Mouse (Mus musculus) heart, postnatal 4 days (tissue): ENCODE measurements around the gene Slc13a1. TPM values are rescaled to one million over a fixed set of nuclear protein-coding genes. Genes with fewer than 3 reads are reported as not detected.
A peak's percentile ranks its signal among the peaks of the same experiment; 100 is the strongest.
"Not testable (repeated sequence)": the region's sequence is repeated elsewhere in the genome, so short reads cannot be mapped to it uniquely, and the experiment has no call there.

Experiments
- DNase-seq: peaks from one replicate; pipeline ENCODE4 v3.0.0; 2021
- total RNA-seq, 2 experiments: library from RNA; stranded (reverse); gene quantifications; 2 replicates each; pipeline ENCODE4 v1.2.3; 2021

Slc13a1 gene
- under 1 TPM in 1 of 2 experiments, not detected in 1; 0.17 TPM for total RNA-seq

DNA sequence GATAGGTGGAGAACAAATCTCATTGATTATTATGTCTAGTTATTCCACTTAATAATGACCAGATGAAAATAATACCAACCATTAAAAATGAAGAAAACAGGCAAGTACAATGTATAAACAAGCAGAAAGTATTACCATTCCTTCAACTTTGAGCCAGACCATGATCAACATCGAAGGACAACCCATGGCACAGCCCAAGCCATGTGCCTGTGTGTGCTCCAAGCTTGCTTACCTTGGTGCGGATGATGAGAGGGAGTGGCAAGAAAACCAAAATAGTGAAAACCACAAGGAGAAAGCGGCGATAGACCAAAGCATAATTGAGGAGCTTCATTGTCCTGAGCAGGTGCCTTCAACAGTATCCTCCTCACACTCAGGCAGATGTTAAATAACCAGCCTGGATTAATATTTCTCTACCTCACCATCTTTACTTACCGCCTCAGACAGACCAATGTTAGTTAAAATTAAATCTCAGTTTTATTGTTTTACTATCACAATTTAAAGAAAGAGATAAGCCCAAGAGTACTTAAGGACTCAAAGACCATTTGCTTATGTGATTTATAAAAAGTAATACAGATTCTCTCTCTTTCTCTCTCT is at the start of gene Slc13a1:
TSS of gene Slc13a1 (minus strand) at position 359 of the 594 bp plus-strand sequence.
- DNase-seq: no peak

DNA sequence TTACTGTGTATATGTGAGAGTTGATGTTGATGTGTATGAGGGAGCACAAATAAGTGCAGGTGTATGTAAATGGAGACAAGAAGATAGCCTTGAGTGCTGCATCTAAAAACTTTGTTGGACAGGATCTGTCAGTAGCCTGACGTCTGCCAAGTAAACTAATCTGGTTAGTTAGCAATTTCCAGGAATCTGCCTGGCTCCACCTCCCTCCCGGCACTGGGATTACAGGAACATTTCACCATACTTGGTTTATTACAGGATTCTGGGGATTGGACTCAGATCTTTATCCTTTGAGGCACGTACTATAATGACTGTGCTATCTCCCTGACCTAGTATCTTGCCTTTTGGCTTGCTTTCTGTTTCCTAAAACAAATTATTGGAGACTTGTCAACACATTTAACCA is 40.0 kb upstream of the Slc13a1 start:
- no peak for DNase-seq

DNA sequence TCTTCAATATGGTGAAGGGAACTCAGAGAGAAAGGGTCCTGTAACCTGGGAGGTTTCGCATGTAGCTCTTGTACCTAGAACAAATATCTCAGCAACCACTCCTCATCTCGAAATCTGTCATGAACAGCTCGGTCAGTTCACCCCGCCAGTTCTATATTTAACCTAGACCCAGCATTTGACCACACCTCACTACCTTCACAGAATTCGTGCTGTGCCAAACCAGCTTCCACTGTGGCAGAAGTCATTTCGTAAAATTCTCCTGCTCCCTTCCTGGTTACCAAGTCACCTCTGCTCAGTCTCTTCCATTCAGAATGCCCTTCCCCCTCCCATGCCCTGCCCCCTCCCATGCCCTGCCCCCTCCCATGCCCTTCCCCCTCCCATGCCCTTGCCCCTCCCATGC is 34.3 kb upstream of the Slc13a1 start:
- DNase-seq: no peak

DNA sequence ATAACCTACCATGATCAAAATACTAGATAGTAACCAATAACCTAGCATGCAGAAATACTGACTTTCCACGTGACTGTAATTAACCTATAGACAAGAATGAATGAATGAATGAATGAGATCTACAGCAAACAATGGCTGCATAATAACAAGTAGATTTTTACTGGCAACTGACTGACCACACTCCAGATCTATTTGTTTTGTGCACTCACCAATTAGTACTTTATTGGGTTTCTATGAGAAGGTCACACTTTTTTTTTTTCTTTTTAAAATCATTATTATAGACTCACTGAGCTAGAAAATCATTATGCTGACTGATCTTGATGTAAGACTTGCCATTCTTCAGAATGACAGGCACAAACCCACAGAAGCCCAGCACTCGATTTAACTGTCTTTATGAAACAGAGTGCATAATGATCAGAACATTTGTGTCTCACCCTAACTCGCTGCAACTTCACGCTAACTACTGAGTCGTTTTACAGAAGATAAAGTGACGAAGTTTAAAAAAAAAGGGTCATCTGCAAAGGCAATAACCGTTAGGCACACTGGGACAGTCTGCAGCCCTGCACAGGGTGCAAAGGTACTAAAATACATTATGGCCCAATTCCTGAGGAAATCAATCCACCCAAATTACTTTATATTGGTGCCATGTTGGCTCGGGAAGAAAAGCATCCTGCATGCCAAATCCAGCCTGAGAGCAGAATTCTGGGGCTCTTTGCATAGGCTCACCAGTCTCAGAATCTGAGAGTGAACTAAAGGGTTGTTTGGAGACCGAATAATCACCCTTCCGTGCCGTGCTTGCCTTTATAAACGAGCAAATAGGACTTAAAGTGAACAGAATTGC is 33.0 kb upstream of the Slc13a1 start:
- no peak for DNase-seq

DNA sequence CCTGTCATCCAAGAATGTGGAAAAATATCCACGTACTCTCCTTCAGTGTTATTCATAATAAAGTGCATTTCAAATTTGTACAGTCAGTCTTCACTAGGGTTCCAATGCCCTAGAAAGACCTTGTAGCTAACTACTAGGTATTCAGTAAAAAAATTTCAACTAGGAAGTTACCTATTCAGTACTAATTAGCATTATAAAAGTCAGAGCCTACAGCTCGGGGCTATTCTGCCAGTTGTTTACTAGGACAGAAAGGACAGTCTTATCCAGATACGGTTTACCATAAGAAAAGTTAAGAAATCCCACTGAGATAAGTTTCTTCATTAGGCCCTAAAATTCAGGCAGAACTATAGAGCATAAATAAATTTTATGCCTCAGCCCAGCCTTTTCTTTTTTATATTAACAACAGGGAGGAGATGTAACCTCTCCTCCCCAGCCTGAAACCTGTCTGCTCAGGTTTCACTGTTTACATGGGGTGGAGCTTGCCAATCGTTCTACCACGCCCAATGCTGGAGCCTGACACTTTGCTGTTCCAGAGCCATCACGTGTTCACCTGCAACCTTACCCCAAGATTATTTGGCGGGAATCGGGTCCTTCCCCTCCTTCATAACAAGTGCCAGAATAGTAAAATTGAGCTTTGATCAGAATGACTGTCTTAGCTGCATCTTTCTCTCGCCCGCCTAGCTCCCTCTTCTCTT is 29.8 kb upstream of the Slc13a1 start:
- DNase-seq: not testable (repeated sequence)

DNA sequence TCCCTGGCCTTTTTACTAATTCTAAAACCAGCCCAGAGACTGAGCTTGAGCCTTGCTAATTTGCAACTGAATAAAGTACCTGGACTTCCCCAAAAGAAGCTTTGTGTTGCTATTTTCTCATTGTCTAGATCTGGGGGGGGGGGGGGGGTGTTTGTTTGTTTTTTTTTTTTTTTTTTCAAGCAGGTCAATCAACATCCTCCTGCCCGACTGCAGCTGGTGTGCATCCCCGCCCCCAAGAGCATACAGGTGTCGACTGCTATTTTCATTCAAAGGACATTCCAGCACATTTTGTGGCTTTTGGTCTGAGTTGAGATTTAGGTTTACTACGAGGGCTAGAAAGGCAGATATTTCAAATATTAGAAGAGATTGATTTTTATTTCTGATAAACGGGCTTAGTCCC is 28.5 kb upstream of the Slc13a1 start:
- not testable (repeated sequence) for DNase-seq

DNA sequence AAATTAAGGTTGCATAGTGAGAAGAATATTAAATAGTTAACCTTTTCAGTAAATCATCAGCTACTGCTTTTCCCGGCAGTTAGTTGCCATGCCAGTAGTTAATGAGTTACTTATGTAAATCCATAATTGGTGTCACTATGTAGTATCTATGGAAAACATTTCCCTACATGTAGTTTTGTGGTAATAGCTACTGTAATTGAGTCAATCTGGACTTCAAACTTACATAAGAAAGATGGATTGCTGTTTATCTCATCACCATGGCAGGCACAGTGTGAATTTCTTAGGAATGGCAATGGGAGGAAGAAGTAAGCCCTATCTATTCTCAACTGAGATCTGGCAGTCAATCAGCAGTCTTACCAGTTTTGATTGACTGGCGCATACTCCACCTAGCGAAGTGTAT is 15.5 kb upstream of the Slc13a1 start:
- DNase-seq: no peak

DNA sequence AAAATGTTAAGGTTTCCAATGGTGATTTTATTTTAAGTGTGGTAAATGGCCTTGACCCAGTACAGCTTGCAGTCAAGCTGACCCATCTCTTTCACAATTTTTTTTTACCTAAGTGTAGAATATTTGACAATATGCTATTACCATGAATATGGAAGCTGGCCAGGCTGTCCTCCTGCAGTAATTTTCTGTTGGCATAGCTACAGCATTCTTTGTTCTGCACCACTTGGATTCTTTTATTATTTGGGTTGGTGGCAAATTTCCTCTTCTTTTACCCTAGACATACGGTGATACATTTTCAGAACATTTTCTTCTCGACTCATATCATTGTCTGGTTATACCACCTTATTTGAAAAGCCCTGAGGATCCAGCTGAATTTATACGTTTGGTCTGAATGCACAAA is 7.5 kb upstream of the Slc13a1 start:
- no peak for DNase-seq

DNA sequence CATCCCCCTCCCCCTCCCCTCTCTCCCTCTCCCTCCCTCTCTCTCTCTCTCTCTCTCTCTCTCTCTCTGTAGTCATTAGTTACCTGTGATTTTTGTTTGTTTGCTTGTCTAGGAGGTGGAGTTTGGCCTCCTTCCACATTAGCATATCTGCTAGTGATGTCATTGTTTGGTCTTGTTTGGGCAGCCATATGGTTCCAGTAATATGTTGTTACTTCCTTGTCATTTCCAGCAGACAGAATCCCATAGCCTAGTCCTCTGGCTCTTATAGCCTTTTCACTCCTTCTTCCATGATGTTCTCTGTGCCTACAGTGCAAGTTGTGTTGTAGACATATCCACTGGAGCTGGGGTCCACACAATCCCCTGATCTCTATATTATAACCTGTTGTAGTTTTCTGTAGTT is 6.1 kb upstream of the Slc13a1 start:
- DNase-seq: no peak

DNA sequence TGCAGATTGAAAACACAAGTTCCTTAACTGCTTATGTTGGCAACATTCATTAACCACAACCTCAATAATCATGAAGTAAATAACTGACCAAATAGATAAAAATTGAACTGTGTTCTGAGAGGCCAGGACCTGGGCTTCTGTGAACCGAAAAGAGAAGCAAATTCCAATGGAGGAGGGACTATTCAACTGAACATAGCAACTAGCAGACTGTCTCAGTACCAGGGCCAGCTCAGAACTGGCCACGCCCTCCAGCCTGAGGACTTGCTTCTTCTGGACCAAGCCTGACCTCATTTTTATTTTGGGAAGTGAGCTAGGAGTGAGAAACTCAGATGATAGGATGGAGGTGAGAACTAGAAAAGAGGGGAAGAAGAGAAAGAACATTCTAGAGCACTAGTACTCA is 4.8 kb upstream of the Slc13a1 start:
- DNase-seq: peak; percentile 21

DNA sequence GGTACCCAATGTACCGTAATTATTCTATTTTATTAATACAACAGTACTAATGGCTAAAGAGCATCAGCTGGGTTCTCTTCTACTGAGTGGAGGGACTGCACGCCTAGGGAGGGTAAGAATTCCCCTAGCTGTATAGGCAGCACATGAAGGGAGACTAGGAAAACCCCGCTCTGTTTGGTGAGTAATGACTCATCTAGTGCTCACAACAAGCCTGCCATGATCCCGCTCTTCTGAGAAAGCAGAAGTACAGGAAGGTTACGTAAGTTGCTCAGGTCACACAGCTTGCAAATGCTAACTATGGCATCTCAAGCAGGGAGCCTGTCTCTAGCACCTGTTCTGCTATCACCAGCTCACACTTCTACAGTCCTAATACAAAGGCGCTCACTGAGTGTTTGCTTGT is 1.1 kb downstream of the Slc13a1 start:
- DNase-seq: no peak

DNA sequence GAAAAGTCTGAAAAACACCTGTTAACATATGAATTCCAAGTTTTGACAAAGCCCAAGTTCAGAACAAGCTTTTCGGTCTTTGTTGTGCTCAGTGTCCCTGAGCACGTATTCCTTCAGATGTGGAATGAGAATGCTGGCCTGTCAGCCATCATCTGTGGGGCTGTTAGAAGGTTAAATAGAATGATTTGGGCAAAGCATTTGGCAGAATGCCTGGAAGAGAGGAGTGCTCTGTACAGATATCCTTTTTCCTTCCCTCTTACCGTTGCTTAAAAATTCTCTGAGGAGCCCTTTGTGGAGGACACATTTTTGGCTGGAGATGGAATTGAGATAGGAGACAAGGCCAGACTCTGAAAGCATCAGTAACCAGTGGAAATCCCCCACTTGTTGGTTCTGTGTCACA is 2.6 kb downstream of the Slc13a1 start:
- no peak for DNase-seq

DNA sequence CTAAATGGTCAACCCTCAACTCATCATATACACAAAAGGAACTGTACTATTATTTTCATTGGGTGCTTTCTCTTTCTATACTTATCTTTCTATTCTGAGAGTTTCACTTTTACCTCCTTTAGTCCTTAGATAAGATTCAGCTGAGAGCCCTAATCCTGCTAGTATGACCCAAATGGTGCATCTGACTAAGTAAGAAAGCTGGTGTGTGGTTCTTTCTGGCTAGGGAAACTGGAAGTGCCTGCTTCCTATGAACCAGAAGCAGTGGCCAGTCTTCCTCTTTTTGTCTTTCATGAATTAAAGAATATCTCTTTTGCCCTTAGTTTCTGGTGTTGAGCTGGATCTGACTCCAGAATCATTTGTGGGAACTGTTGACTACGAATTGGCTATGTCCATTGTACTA is 8.1 kb downstream of the Slc13a1 start:
- no peak for DNase-seq

DNA sequence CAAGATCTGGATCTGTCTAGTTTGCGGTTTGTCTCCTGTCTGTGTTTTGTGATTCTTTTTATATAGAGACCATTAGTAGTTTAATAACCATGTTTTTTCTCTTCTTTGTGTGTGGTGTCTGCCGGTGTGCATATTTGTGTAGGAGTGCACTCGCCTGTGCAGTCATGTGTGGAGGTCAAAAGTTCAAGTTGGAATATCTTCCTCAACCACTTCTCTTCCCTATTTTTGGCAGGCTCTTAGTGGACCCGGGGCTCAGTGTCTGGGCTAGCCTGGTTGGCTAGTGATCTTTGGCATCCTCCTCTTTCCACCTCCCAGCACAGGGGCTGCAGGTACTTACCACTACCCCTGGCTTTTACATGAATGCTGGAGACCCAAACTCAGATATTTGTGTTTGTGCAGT is 13.0 kb downstream of the Slc13a1 start:
- no peak for DNase-seq

DNA sequence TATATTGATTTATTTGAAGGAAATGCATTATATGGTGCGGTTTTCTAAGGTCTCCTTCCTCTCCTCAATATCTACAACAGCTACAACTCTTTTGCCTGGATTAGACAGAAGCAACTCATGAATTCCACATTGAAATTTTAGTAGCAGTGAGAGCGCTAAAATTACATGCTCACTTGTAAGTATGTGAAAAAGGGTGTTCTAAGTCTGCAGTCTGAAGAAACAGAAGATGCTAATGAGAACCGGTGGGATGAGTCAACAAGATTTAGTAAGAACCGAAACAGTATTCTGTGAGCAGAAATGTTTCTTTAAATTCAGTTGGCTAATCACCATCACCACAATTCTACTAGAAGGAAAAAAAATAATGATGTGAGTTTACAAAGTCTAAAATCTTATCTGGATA is 34.9 kb downstream of the Slc13a1 start:
- DNase-seq: no peak

DNA sequence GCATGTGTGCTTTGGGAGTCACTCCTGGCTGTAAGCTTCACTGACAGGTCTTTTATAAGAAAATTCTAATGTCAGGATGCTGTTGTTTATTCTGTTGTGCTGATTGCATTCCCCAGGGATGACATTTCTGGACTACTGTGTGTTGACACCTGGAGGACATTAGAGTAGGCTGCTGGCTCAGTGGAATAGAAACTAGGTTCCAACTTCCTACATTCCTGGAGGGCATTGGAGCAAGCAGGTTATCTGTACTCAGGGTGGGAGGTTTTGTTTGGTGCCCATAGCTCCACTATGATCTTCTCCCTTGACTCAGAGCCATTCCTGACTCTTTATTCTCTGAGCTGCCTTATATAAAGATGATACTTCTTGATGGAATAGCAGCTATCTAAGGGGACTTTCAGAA is 45.3 kb downstream of the Slc13a1 start:
- no peak for DNase-seq

DNA sequence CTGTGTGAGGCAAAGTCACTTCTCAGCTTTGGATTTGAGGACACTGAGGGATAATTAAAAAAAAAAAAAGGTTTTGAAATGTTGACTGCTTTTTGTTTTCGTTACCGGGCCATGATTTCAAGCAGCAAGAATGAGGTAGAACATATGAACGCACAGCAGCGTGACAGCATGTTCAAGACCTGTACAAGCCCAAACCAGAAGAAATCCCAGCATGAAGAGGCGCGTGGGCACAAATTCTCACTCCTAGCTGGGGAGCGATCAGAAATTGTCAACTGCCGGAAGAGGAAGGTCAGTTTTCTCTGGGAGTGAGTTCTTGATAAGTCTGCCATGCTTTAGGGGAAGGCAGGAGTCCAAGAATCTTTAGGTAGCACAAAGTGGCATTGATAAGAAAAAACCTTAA is 56.3 kb downstream of the Slc13a1 start:
- no peak for DNase-seq

DNA sequence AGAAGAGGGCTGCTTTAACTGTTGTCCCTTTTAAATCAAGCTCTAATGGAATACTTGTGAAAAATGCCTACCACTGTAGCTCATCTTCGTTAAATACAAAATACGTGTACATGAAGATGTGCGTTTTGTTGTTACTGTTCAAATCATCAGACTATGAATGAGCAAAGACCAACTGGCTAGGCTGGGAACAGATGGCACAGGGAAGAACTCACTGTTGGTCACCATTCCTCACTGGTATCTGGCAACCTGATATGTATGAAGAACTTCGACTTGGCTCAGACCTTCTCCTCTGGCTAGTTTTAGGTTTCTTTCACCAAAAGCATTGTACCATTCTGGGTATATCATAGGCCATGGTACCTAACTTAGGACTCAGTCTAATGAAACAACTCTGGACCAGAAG is 59.4 kb downstream of the Slc13a1 start:
- no peak for DNase-seq

DNA sequence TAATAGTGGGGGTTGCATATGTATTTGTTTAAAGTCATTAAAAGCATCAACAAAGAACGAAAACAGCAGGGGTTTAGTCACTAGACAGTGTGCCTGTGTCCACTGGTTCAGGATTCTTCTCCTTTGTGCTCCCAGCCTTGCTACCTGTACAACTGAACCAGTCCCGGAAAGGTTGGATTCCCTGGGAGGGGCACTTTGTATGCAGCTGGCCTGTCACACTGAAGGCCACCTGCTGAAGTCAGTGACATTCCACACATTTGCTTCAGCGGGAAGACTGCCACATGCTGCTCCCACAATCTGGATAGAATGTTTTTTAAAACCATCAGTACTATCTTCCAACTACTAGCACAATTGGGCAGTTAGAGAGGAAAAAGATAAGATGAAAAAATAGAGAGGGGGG is 61.7 kb downstream of the Slc13a1 start:
- no peak for DNase-seq

DNA sequence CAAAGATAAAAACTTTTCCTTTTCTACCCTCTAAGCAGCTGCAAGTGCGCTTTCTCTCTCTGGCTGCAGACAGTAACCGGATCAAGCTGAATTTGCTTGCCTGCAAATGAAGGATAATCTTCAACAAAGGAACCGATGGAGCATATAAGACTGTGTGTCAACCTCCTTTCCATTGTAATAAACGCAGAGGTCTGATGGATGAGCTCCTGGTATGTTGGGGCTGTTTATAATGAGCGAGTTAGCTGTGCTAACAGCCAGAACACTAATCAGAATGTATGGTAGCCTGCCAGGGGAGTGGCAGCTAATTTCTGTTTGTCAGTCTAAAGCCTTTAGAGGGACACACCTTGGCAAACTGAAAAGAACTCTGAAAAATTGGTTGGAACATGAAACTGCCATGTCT is 62.2 kb downstream of the Slc13a1 start:
- no peak for DNase-seq

DNA sequence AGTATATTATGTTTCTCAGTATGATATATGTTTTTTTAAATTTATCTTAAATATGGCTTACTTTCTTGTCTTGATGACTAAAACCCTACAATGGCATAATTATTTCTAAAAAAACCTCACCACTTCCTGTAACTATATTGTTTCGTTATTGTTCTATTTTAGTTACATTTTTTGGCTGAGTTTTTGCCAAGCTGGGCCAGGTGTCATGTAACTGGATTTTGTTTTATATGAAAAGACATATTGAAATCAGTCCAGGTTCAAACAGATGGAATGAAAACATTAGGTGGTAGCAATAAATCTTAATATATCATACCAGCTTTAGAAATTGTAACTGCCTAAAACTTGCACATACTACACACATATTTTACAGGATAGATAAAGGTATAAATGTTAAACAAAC is 66.6 kb downstream of the Slc13a1 start:
- DNase-seq: no peak

DNA sequence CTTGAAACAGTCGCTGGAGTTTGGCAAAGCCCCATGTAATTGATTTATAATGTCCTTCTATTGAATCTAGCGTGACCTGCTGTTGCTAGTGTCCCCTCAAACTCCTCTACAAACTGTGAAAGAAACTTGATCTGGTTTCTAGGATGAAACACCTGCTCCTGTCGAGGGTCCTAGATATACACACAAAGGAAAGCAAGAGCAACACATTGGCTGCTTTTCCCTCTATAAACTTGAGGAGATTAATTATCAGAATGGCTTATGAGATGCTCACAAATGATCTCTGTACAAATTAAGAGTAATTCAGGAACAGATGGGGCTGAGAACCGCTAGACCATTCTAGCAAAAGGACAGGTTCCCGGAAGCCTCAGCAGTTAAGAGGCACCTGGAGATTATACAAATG is 67.2 kb downstream of the Slc13a1 start:
- no peak for DNase-seq

DNA sequence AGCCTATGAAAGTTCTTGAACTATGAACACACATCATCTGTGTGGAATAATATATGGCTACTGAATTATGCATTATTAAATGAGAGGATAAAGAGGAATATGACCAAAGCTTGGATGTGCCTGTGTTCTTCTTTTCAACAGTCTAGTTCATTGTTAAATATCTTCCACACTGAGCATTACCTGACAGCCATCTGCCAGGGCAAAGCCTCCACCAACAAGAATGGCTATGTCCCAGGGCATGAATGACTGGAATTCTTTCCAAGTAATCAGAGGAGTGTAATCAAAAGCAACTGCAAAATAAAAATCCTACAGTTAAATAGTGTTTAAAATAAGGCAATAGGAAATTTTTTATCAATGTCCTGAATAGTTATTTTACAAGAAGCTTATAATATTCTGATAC is 70.5 kb downstream of the Slc13a1 start:
- DNase-seq: no peak

DNA sequence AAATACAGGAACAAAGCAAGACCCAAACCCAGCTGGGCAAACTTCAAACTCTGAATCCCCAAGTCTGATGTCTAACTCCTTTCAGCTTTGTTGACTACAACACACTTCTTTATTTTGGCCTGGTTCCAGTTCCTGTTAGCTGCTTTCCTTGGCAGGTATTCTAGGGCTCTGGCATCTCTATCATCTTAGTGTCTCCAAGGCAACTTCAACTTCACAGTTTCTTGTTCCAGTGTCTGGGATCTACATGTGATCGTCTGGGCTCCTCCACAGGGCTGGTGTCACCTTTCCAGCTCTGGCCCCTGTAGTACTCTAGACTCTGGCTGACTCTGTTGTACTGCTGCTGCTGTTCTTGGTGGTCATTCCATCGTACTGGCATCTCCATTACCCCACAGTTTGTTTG is 91.8 kb downstream of the Slc13a1 start:
- no peak for DNase-seq
